Mouse (Mus musculus) heart, adult 2 months (tissue): ENCODE data around the gene Gm13288.

Experiments used
- CTCF ChIP-seq: fragments of 200-600 bp; IDR thresholded peaks from 2 replicates; pipeline ENCODE4 v1.8.1; 2022; ENCODE audit warnings: antibody characterized with exemption, mild to moderate bottlenecking, moderate library complexity
- POLR2A ChIP-seq: fragments of 200-500 bp; IDR thresholded peaks from 2 replicates; pipeline ENCODE4 v1.6.1; 2011; ENCODE audit warnings: mild to moderate bottlenecking, low read depth, low read length, control low read depth; ENCODE audit not compliant: insufficient read depth

DNA sequence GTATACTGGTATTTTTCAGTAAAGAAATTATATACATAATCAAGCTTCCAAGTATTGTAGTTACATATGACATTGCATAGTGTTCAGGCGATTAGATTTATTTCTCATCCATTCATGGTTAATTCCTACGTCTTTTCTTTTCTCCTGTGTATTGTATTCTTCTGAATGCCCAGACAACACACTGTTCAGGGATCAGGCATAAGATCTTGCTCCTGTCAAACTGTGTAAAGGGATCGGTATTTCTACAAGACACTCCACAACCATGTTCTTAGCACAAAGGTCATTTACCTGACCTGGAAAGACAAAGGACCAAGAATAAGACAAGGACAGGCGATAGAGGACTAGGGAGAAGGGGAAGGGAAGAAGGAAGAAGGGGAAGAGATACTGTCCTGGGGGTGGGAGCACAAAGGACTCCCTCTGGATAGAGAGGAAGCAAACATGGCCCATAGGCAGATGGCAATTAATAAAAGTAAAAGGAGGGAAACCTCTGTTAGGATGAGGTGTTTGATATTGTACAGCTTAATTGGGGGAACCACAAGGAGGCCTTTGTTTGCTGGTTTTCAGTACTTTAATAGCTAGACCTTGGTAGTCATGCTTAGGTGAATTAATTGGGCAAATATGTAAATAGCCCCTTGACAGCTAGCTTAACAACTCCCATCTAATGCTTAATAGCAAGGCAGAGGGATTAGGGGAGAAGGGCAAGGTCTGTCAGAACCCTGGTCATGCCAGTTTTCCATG is 45.9 kb downstream of the Gm13288 start:
- TF ChIP-seq POLR2A (no peak), CTCF (no peak)
